Mouse (Mus musculus): ENCODE data around the gene Cdk5rap3. TPM values are rescaled to one million over a fixed set of nuclear protein-coding genes. Genes with fewer than 3 reads are reported as not detected.
A peak's percentile ranks its signal among the peaks of the same experiment; 100 is the strongest.

Gene Cdk5rap3
- polyA plus RNA-seq, 1 experiment from 2014 or later = 116 TPM

GRCm38 (mm10) chr11:96929766-96930331 is 13.6 kb upstream of the Cdk5rap3 start:
- Histone ChIP-seq H3K9me3 (no peaks in the 10 kb centered on the region), H3K4me2 (replicated peaks) (no peak overlapping the region), H3K27ac (replicated peaks) (no peak overlapping the region), H3K4me3 (no peak overlapping the region), H3K27me3 (peaks cover 34% of the 10 kb centered on the region), H3K36me3 (no peaks in the 10 kb centered on the region), H3K4me1 (peaks cover 10% of the 10 kb centered on the region; the same call in 1 of the 2 replicates), H3K9ac (replicated peaks) (no peak overlapping the region)
- ATAC-seq (ENCODE audit: low FRiP score, low read depth) = no peak
- 68% methylated on average over 9 of the region's 9 CpGs for WGBS

DNA sequence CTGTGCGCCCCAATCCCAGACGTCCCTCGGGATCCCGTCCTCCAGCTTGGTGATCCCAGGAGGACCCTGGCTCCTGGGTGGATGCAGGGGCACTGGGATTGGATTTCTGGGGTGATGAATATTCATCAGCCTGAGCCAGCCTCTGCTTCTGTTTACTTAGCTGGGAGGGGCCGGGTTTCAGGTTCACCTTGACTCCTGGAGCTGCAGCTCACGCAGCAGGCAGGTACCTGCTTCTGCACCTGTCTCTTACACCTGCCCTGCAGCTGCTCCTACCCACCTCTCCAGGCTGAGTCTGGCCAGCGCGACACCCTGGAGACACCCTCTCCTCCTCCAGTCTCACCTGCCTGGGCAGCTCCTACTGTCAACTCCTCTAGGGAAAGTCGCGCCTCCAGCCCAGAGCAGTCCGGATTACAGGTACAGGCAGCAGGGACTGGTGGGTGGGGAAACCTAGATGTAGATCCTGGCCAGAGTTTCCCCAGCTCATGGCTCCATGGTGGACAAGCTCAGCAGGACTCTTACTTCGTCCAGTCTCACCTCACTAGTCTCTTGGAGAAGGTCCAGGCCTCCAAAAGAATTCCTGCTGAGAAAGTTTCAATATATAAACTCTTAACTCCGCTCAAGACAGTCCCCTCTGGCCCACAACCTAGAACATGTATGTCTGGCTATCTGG is 12.9 kb upstream of the Cdk5rap3 start:
- ATAC-seq (ENCODE audit: low FRiP score, low read depth) = no peak
- Histone ChIP-seq H3K27me3 (peaks cover 34% of the 10 kb centered on the region), H3K9me3 (no peaks in the 10 kb centered on the region), H3K4me3 (no peak overlapping the region), H3K4me1 (0 out of 2 replicates have a peak, but pooled peaks cover 7% of the 10 kb centered on the region), H3K9ac (replicated peaks) (no peak overlapping the region), H3K4me2 (replicated peaks) (no peak overlapping the region), H3K27ac (replicated peaks) (no peak overlapping the region), H3K36me3 (no peaks in the 10 kb centered on the region)
- 12% methylated on average over 13 of the region's 13 CpGs for WGBS

DNA sequence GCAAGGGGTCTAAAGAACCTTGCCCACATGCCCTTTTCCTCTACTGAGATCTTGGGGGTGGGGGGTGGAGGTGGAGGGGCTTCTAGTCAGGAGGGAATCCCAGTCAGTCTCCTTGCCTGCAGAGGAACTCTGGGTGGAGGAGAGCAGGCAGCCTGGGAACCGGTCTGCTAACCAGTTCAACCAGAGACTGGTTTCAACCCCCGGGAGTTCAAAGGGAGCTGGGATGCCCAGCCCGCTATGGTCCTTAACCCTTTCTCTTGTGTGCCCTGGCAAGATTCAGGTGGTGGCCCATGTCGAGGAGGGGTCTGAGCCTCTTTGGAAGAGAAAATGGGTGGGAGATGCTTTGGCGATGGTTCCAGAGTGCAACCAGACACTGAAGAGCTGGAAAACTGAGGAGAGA is 12.4 kb upstream of the Cdk5rap3 start:
- Histone ChIP-seq H3K36me3 (no peaks in the 10 kb centered on the region), H3K9ac (replicated peaks) (no peak overlapping the region), H3K27ac (replicated peaks) (no peak overlapping the region), H3K4me1 (0 out of 2 replicates have a peak, but pooled peaks cover 7% of the 10 kb centered on the region), H3K4me3 (no peak overlapping the region), H3K4me2 (replicated peaks) (no peak overlapping the region), H3K27me3 (peaks cover 34% of the 10 kb centered on the region), H3K9me3 (no peaks in the 10 kb centered on the region)
- 10% methylated on average over 5 of the region's 5 CpGs for WGBS
- no peak for ATAC-seq (ENCODE audit: low FRiP score, low read depth)

GRCm38 (mm10) chr11:96928088-96928487 is 11.8 kb upstream of the Cdk5rap3 start, which contains the start of gene Prr15l:
Prr15l (plus strand) TSS chr11:96928104.
- WGBS = 80% methylated on average over 2 of the region's 2 CpGs
- Histone ChIP-seq H3K4me3 (no peak within 1 kb of the TSS), H3K9me3 (no peaks in the 10 kb centered on the region), H3K27ac (replicated peaks) (no peak within 1 kb of the TSS), H3K9ac (replicated peaks) (no peak within 1 kb of the TSS), H3K27me3 (peaks cover 34% of the 10 kb centered on the region), H3K36me3 (no peaks in the 10 kb centered on the region), H3K4me1 (0 out of 2 replicates have a peak, but pooled peaks cover 7% of the 10 kb centered on the region), H3K4me2 (replicated peaks) (no peak within 1 kb of the TSS)
- ATAC-seq (ENCODE audit: low FRiP score, low read depth) = no peak

DNA sequence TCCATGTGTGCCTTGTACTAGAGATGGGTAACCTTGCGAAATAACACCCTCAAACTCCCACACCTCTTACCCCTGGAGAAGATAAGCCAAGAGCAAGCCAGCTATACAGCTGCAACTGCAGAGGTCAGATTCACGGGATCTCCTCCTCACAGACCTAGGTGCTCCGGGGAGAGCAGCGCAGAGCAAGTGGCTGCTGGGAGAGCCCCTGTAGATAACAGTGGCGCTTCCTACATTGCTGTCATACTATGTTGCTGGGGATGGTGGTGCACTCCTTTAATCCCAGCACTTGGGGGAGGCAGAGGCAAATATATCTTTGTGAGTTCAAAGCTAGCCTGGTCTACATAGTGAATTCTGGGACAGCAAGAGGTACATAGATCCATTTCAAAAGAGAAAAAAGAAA is 10.3 kb upstream of the Cdk5rap3 start:
- H3K4me1 ChIP-seq = 0 out of 2 replicates have a peak, but pooled peaks cover 7% of the 10 kb centered on the region
- H3K4me2 ChIP-seq (replicated peaks) = no peak overlapping the region
- no peak overlapping the region for H3K9ac ChIP-seq (replicated peaks)
- ATAC-seq (ENCODE audit: low FRiP score, low read depth) = no peak
- no peak overlapping the region for H3K4me3 ChIP-seq
- H3K9me3 ChIP-seq = no peaks in the 10 kb centered on the region
- H3K27ac ChIP-seq (replicated peaks) = no peak overlapping the region
- no peaks in the 10 kb centered on the region for H3K36me3 ChIP-seq
- 85% methylated on average over 5 of the region's 5 CpGs for WGBS
- peaks cover 34% of the 10 kb centered on the region for H3K27me3 ChIP-seq

GRCm38 (mm10) chr11:96925469-96926148 is 9.3 kb upstream of the Cdk5rap3 start:
- Histone ChIP-seq H3K4me3 (no peak overlapping the region), H3K9me3 (no peaks in the 10 kb centered on the region), H3K4me2 (replicated peaks) (no peak overlapping the region), H3K4me1 (0 out of 2 replicates have a peak, but pooled peaks cover 7% of the 10 kb centered on the region), H3K27ac (replicated peaks) (no peak overlapping the region), H3K9ac (replicated peaks) (no peak overlapping the region), H3K27me3 (peaks cover 30% of the 10 kb centered on the region), H3K36me3 (no peaks in the 10 kb centered on the region)
- WGBS = 86% methylated on average over 12 of the region's 12 CpGs
- ATAC-seq (ENCODE audit: low FRiP score, low read depth) = no peak

DNA sequence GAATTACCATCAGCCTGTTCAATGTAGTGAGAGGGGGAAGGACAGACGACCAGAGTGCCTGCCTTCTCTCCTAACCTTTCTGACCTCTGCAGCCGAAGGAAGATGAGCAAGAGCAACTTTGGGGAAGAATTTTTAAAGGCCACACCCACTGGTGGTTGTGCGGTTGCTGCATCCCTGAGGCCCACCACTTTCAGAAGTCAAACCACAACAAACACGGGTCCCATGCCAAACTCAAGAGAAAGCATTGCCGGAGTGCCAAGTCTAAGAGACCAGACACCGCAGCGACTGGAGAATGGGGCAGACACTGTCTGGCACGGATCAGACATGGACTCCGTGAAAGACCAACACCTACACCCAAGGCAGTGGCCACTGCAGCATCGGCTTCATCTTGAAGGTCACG is 8.6 kb upstream of the Cdk5rap3 start:
- no peak overlapping the region for H3K27ac ChIP-seq (replicated peaks)
- H3K27me3 ChIP-seq = peaks cover 26% of the 10 kb centered on the region
- H3K9me3 ChIP-seq = no peaks in the 10 kb centered on the region
- no peak for ATAC-seq (ENCODE audit: low FRiP score, low read depth)
- H3K4me3 ChIP-seq = no peak overlapping the region
- 0 out of 2 replicates have a peak, but pooled peaks cover 7% of the 10 kb centered on the region for H3K4me1 ChIP-seq
- WGBS = 87% methylated on average over 11 of the region's 11 CpGs
- no peaks in the 10 kb centered on the region for H3K36me3 ChIP-seq
- no peak overlapping the region for H3K9ac ChIP-seq (replicated peaks)
- H3K4me2 ChIP-seq (replicated peaks) = no peak overlapping the region

GRCm38 (mm10) chr11:96919003-96919402 is 2.7 kb upstream of the Cdk5rap3 start:
- Histone ChIP-seq H3K9me3 (no peaks in the 10 kb centered on the region), H3K27me3 (peaks cover 9% of the 10 kb centered on the region), H3K36me3 (no peaks in the 10 kb centered on the region), H3K4me2 (replicated peaks) (no peak overlapping the region), H3K9ac (replicated peaks) (no peak overlapping the region), H3K27ac (replicated peaks) (no peak overlapping the region), H3K4me3 (no peak overlapping the region), H3K4me1 (peaks cover 13% of the 10 kb centered on the region)
- 63% methylated on average over 6 of the region's 6 CpGs for WGBS
- ATAC-seq (ENCODE audit: low FRiP score, low read depth) = no peak

DNA sequence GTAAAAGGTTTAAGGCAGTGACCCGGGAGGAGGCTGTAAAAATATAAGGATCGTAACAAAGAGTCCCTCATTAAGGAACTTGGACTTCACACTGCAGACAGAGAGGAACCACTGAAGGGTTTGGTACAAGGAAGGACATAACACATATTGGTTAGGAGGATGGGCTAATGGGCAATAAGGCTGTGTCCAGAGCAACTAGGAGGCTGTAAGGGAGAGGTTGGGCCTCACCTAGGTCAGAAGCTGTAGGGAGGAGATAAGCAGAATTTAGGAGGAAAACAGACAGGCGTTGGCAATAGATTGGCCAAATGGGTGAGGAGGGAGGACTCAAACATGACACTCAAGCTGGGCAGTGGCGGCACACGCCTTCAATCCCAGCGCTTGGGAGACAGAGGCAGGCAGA is 1.1 kb upstream of the Cdk5rap3 start:
- Histone ChIP-seq H3K9me3 (no peaks in the 10 kb centered on the region), H3K9ac (replicated peaks) (no peak overlapping the region), H3K4me3 (no peak overlapping the region), H3K4me2 (replicated peaks) (no peak overlapping the region), H3K36me3 (no peaks in the 10 kb centered on the region), H3K27me3 (peaks cover 9% of the 10 kb centered on the region), H3K27ac (replicated peaks) (no peak overlapping the region), H3K4me1 (peaks cover 13% of the 10 kb centered on the region)
- 88% methylated on average over 6 of the region's 6 CpGs for WGBS
- ATAC-seq (ENCODE audit: low FRiP score, low read depth) = no peak

- H3K36me3 ChIP-seq = peaks cover 3% of the 10 kb centered on the region; the same call in 1 of the 2 replicates
- H3K27ac ChIP-seq (replicated peaks) = no peak overlapping the region
- no peaks in the 10 kb centered on the region for H3K9me3 ChIP-seq
- H3K9ac ChIP-seq (replicated peaks) = no peak overlapping the region
- H3K27me3 ChIP-seq = peaks cover 9% of the 10 kb centered on the region
- 35% methylated on average over 13 of the region's 13 CpGs for WGBS
- peak overlapping the region; percentile 78 for H3K4me3 ChIP-seq
- H3K4me1 ChIP-seq = peaks cover 13% of the 10 kb centered on the region
- no peak; the same call in 1 of the 2 replicates for ATAC-seq (ENCODE audit: low FRiP score, low read depth)
- H3K4me2 ChIP-seq (replicated peaks) = peak overlapping the region; percentile 36
Measured at GRCm38 (mm10) chr11:96916885-96917396, 645 bp upstream of the Cdk5rap3 start.

- Histone ChIP-seq H3K9me3 (no peaks in the 10 kb centered on the region), H3K4me1 (peaks cover 31% of the 10 kb centered on the region), H3K4me3 (no peak overlapping the region), H3K27ac (replicated peaks) (no peak overlapping the region), H3K36me3 (peaks cover 31% of the 10 kb centered on the region), H3K4me2 (replicated peaks) (no peak overlapping the region), H3K9ac (replicated peaks) (no peak overlapping the region), H3K27me3 (peaks cover 6% of the 10 kb centered on the region)
- WGBS = 93% methylated on average over 11 of the region's 11 CpGs
- no peak for ATAC-seq (ENCODE audit: low FRiP score, low read depth)
Measured at GRCm38 (mm10) chr11:96912682-96913081, 3.6 kb downstream of the Cdk5rap3 start.

GRCm38 (mm10) chr11:96910003-96910402 is 6.3 kb downstream of the Cdk5rap3 start:
- H3K9ac ChIP-seq (replicated peaks) = no peak overlapping the region

More at GRCm38 (mm10) chr11:96910003-96910402, 6.3 kb downstream of the Cdk5rap3 start:
- H3K4me1 ChIP-seq = peaks cover 48% of the 10 kb centered on the region
- WGBS = 23% methylated on average over 7 of the region's 7 CpGs
- no peak overlapping the region for H3K27ac ChIP-seq (replicated peaks)
- H3K36me3 ChIP-seq = peaks cover 45% of the 10 kb centered on the region
- no peak overlapping the region for H3K4me3 ChIP-seq
- ATAC-seq (ENCODE audit: low FRiP score, low read depth) = peak; percentile 51; the same call in 1 of the 2 replicates
- H3K9me3 ChIP-seq = no peaks in the 10 kb centered on the region
- H3K4me2 ChIP-seq (replicated peaks) = no peak overlapping the region
- no peaks in the 10 kb centered on the region for H3K27me3 ChIP-seq
